Mouse (Mus musculus) cerebellum, postnatal 14 days (tissue): ENCODE results near the gene Il31.

Experiments
- DNase-seq, 2 experiments: peaks; one replicate each; pipeline ENCODE4 v3.0.0; 2021; ENCODE audit warnings: mixed read lengths in 2 of 2

Il31 gene

GRCm38 (mm10) chr5:123470784-123471400 is 18.4 kb downstream of the Il31 start:
- DNase-seq = no peak

DNA sequence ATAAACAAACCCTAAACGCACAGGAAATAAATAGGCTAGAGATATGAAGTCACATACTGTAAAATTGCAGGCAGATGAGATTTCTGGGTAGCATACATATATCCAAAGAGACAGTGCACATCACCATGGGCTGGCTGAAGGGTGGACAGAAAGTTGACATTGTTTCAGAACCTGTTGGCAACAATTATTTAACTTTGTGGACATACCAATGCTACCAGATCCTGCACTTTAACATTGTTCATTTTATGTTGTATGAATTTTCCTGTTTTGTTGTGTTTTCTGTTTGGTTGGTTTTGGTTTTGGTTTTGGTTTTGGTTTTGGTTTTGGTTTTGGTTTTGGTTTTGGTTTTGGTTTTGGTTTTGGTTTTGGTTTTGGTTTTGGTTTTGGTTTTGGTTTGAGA is 24.7 kb downstream of the Il31 start:
- DNase-seq = no peak

GRCm38 (mm10) chr5:123461420-123461819 is 27.9 kb downstream of the Il31 start:
- DNase-seq = peak in 1 of 2 experiments; percentile 45

DNA sequence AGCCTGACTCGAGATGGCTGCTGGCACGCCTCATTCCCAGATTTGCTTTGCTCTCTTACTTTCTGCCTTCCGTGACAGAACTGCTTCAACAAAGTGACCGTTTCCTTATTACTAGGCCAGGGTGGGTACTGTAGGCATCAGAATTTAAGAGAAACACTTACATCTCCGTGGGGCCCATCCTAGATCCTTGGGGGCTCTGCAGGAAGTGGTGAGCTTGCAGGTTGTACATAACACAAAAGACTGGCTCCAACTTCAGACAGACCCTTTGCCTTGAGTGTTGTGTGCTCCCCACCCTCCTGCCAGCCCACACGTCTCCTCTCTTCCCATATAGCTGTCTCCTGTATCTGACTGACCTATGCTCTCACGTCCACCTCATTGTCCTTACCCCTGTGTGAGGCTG is 37.4 kb downstream of the Il31 start:
- no peak for DNase-seq

DNA sequence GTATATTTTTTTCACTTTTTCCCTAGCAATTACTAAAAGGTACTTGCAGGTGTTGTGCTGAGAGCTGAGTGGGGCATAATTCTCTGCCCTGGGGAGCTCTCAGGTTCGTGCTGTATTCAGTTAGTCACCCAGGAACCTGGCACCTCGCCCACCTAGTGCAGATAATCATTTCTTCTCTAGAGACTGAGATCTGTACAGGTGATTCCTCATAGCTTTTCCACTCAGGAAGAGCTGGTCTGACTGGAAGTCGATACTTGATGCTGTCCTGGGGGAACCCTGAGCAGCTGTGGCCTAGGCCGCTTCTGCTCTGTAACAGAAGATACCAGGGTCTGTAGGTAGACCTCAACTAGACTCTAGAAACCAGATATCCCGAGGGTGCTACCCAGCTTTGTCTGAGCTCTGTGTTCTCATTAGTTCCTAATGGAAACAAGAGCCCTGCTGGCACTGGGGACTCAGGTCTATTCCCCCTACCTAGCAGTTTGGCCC is 44.4 kb downstream of the Il31 start:
- DNase-seq = peak in 1 of 2 experiments; percentile 41

GRCm38 (mm10) chr5:123444069-123444468 is 45.2 kb downstream of the Il31 start:
- DNase-seq = peak; percentile 84 to 86

GRCm38 (mm10) chr5:123442283-123442682 is 47.0 kb downstream of the Il31 start:
- no peak for DNase-seq

- peak; percentile 32 to 41 for DNase-seq
Observed at GRCm38 (mm10) chr5:123440664-123441063, 48.6 kb downstream of the Il31 start.

GRCm38 (mm10) chr5:123439941-123440340 is 49.3 kb downstream of the Il31 start:
- peak; percentile 52 to 73 for DNase-seq

- DNase-seq = no peak
Observed at GRCm38 (mm10) chr5:123439312-123439711, 50.0 kb downstream of the Il31 start.

DNA sequence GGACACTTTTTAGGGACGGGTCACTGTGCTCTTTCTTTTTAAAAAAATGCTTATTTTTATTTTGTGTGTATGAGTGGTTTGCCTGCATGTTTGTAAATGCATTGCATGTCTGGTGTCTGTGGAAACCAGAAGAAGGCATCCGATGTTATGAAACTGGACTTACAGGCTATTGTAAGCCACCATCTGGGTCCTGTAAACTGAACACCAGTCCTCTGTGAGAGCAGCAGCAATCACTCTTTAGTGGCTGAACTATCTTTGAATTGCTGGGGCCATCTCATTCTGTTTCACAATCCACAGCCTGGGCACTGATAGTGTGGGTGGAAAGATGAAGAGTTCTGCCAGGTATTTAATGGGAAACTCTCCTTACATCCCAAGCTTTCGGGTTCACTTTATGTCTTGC is 50.9 kb downstream of the Il31 start:
- DNase-seq = no peak

GRCm38 (mm10) chr5:123436780-123437175 is 52.5 kb downstream of the Il31 start:
- peak; percentile 73 to 77 for DNase-seq

DNA sequence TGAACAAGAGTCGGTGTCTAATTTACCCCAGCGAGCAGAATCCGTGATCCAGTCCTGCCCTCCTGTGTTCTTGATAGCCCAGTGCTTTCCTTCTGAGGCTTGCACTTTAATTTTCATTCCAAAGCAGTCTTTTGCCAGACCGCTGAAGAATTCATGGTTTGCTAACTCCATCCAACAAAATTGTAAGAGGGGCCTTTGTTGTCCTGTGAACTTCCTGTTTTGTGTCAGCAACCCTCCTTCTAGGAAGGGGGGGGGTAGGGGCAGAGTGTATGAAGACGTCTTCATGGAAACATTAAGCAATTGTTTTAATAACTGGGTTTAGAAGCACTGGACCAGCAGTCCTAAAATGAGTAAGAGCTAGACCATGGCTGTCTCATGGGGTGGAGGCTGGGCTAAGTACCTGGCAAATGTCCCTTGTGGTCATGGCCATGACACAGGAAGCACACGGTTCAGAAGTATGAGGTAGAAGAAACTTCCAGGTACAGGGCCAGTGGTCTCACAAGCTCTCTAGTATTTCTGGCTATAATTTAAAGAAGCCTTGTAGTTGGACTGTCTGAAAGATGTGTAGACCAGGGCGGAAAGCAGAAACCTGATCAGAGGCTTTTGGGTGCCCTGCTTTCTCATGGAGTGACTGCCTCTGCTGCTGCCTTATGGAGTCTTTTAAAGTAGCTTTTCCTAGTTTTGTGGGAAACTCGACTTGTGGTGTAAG is 53.1 kb downstream of the Il31 start:
- peak in 1 of 2 experiments; percentile 16 for DNase-seq

GRCm38 (mm10) chr5:123432305-123432874 is 56.9 kb downstream of the Il31 start:
- DNase-seq = no peak

DNA sequence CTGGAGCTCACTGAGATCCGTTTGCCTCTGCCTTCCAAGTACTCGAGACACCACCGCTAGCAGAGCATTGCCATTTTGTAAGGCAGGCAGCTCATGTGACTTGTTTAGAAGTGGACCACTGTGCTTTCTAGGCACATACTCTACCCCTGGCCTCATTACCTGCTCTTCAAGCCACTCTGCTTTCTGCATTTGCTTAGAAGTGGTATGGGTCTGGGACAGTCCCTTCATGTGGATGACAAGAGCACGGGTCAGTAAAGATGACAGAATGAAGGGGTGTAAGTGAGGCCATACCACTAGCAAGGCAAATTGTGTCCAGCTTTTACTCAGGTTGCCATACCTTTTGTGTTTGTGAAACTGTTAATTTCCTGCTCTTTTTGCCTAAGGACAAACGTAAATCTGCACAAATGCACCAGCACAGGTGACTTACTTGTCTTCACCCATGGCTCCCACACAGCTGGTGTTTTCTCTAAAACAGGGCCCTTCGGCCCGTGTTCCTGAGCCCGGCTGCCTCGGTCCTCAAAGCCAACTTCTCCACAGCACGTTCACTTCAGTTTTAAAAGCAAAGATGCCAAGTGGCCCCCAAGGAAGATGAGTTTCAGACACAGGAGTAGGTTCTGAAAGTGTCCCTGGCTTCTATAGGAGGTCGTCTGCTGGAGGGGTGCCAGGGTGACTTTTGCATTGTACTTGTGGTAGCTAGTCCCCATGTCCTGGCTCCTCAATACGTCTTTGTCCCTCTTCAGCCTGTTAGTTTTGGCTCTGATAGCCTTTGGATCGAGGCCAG is 57.6 kb downstream of the Il31 start:
- peak; percentile 85 to 86 for DNase-seq
